Mouse (Mus musculus) bone marrow macrophage, adult 2 months (primary cell): ENCODE results near the gene Olfr957.

Experiments
- CTCF ChIP-seq: IDR thresholded peaks from 2 replicates; pipeline ENCODE4 v1.5.1; 2012; ENCODE audit warnings: low read depth, mild to moderate bottlenecking, low read length, moderate library complexity
- POLR2A ChIP-seq: IDR thresholded peaks from 2 replicates; pipeline ENCODE4 v1.6.1; 2012; ENCODE audit warnings: mild to moderate bottlenecking, low read depth, low read length, borderline replicate concordance

- no peak for TF ChIP-seq POLR2A
- TF ChIP-seq CTCF, result no peak
Measured at GRCm38 (mm10) chr9:39493895-39494294, 21.7 kb downstream of the Olfr957 start, which contains the start of gene Olfr44.
